Mouse (Mus musculus) lung, postnatal 0 days (tissue): ENCODE measurements around the gene Nbea.

ENCODE experiments used
- CTCF ChIP-seq: IDR thresholded peaks from 2 replicates; pipeline ENCODE4 v1.5.1; 2016; ENCODE audit warnings: antibody characterized with exemption, mild to moderate bottlenecking
- EP300 ChIP-seq: IDR thresholded peaks from 2 replicates; pipeline ENCODE4 v1.6.1; 2016; ENCODE audit warnings: antibody characterized with exemption, mild to moderate bottlenecking, control low read depth

DNA sequence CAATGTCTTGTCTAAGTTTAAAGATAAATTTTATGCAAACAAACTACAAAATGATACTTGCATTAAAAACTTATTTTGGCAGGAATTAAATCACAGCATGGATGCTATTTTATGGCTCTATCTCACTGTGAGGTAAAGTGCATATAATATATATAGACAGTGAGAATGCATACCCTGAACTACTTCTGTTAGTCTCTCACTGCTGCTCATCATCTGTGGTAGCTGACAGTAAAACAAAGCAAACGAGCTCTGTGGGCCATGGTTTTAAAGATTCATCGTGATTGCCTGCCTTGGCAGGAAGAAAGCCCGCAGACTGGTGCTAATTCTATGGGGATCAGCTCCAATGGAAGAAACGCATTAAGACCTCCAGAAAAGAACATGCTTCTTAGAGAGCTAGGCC lies 294.3 kb downstream of the Nbea start:
- TF ChIP-seq EP300 (no peak), CTCF (no peak)
